Mouse (Mus musculus) c-Kit-positive CD71-positive TER-119-negative erythroid progenitor cells, embryonic 14.5 days (primary cell): ENCODE measurements around the gene Terf2ip.
A peak's percentile ranks its signal among the peaks of the same experiment; 100 is the strongest.

ENCODE experiments used
- DNase-seq: peaks from one replicate; pipeline ENCODE4 v3.0.0-alpha.2; 2013; ENCODE audit warnings: low read depth

Gene Terf2ip

GRCm38 (mm10) chr8:112009558-112009957 lies 1.6 kb upstream of the Terf2ip start:
- no peak for DNase-seq

GRCm38 (mm10) chr8:112011816-112012242 lies 631 bp downstream of the Terf2ip start:
- DNase-seq: no peak

GRCm38 (mm10) chr8:112014936-112015335 lies 3.7 kb downstream of the Terf2ip start, which contains the start of gene Gm6793:
TSS of gene Gm6793 (minus strand) at chr8:112015036.
- no peak for DNase-seq

- no peak for DNase-seq
Measured at GRCm38 (mm10) chr8:112029455-112029854, 18.3 kb downstream of the Terf2ip start.

- DNase-seq: no peak
Measured at GRCm38 (mm10) chr8:112030663-112031062, 19.5 kb downstream of the Terf2ip start.

GRCm38 (mm10) chr8:112033071-112033470 lies 21.9 kb downstream of the Terf2ip start:
- DNase-seq: no peak

GRCm38 (mm10) chr8:112034603-112035002 lies 23.4 kb downstream of the Terf2ip start:
- peak; percentile 52 for DNase-seq

- no peak for DNase-seq
Measured at GRCm38 (mm10) chr8:112037521-112037920, 26.3 kb downstream of the Terf2ip start.

- DNase-seq: peak; percentile 15
Measured at GRCm38 (mm10) chr8:112045182-112045581, 34.0 kb downstream of the Terf2ip start.

- peak; percentile 66 for DNase-seq
Measured at GRCm38 (mm10) chr8:112045896-112046295, 34.7 kb downstream of the Terf2ip start.

GRCm38 (mm10) chr8:112048293-112048692 lies 37.1 kb downstream of the Terf2ip start:
- DNase-seq: no peak

GRCm38 (mm10) chr8:112049984-112050383 lies 38.8 kb downstream of the Terf2ip start:
- no peak for DNase-seq

GRCm38 (mm10) chr8:112051537-112051936 lies 40.3 kb downstream of the Terf2ip start:
- DNase-seq: no peak

GRCm38 (mm10) chr8:112054456-112054855 lies 43.3 kb downstream of the Terf2ip start:
- DNase-seq: no peak

- peak; percentile 17 for DNase-seq
Measured at GRCm38 (mm10) chr8:112061372-112061771, 50.2 kb downstream of the Terf2ip start.
